Mouse (Mus musculus) midbrain, postnatal 0 days (tissue): ENCODE results near the gene Sept9. TPM values are rescaled to one million over a fixed set of nuclear protein-coding genes. Genes with fewer than 3 reads are reported as not detected.
A peak's percentile ranks its signal among the peaks of the same experiment; 100 is the strongest.

ENCODE experiments used
- ATAC-seq: fragments of 200-750 bp; cut with Nextera tagmentation; 2 replicates; pipeline ENCODE4 v1.8.0; 2017; ENCODE audit warnings: moderate number of reproducible peaks, mild to moderate bottlenecking, moderate TSS enrichment, moderate library complexity; ENCODE audit not compliant: low FRiP score
- DNase-seq: peaks from one replicate; pipeline ENCODE4 v3.0.0-alpha.2; 2015; ENCODE audit warnings: low spot score
- H3K27ac ChIP-seq: fragments of 300-500 bp; sonication (generic); 2 replicates; pipeline ENCODE4 v1.5.1; 2014; ENCODE audit warnings: low read depth, mild to moderate bottlenecking, low read length, mixed read lengths
- H3K27me3 ChIP-seq: fragments of 300-500 bp; sonication (generic); 2 replicates; pipeline ENCODE4 v1.6.1; 2014; ENCODE audit warnings: low read length, control low read depth, mixed read lengths; ENCODE audit not compliant: insufficient read depth
- H3K36me3 ChIP-seq: fragments of 300-500 bp; sonication (generic); 2 replicates; pipeline ENCODE4 v1.6.1; 2014; ENCODE audit warnings: low read length, control low read depth, mixed read lengths; ENCODE audit not compliant: insufficient read depth
- H3K4me1 ChIP-seq: fragments of 300-500 bp; sonication (generic); 2 replicates; pipeline ENCODE4 v1.6.1; 2014; ENCODE audit warnings: mild to moderate bottlenecking, control low read depth, antibody characterized with exemption, low read length, mixed read lengths; ENCODE audit not compliant: insufficient read depth
- H3K4me2 ChIP-seq: fragments of 300-500 bp; sonication (generic); 2 replicates; pipeline ENCODE4 v1.6.1; 2014; ENCODE audit warnings: low read depth, mild to moderate bottlenecking, low read length, mixed read lengths; ENCODE audit not compliant: poor library complexity, severe bottlenecking
- H3K4me3 ChIP-seq: fragments of 300-500 bp; sonication (generic); 2 replicates; pipeline ENCODE4 v1.5.1; 2014; ENCODE audit warnings: low read depth, mild to moderate bottlenecking, low read length, moderate library complexity
- H3K9ac ChIP-seq: fragments of 300-500 bp; sonication (generic); replicated peaks from 2 replicates; pipeline ENCODE4 v1.6.1; 2014; ENCODE audit warnings: mild to moderate bottlenecking, low read length, moderate library complexity, mixed read lengths; ENCODE audit not compliant: poor library complexity, severe bottlenecking
- H3K9me3 ChIP-seq: fragments of 300-500 bp; sonication (generic); 2 replicates; pipeline ENCODE4 v1.6.1; 2016; ENCODE audit warnings: low read length, control low read depth
- CTCF ChIP-seq: IDR thresholded peaks from 2 replicates; pipeline ENCODE4 v1.5.1; 2016; ENCODE audit warnings: antibody characterized with exemption, mild to moderate bottlenecking
- WGBS: fragments of 180-500 bp; shearing (Covaris S2); extraction: QIAGEN DNeasy Blood & Tissue Kit; methylation state at CpG from one replicate; pipeline ENCODE4 v1.1.7; 2014; 5-methylcytosine and 5-hydroxymethylcytosine counted together
- polyA plus RNA-seq: library from polyadenylated mRNA; unstranded; fragments of >200 nt; fragmentation: Nextera tagmentation; extraction: Ambion mirVana; gene quantifications from 2 replicates; pipeline ENCODE4 v1.2.1, GENCODE M21; 2015
- total RNA-seq: library from RNA; depleted of rRNA; stranded (reverse); fragments of >200 nt; gene quantifications from 2 replicates; pipeline ENCODE4 v1.2.3, GENCODE M21; 2014

The Sept9 gene
- total and polyA plus RNA-seq, 2 experiments from 2014 or later = 95.3 to 105 TPM

- Histone ChIP-seq H3K4me2 (no peak overlapping the region), H3K9me3 (no peaks in the 10 kb centered on the region), H3K4me3 (no peak overlapping the region), H3K9ac (no peak overlapping the region), H3K4me1 (no peaks in the 10 kb centered on the region), H3K36me3 (no peaks in the 10 kb centered on the region), H3K27me3 (no peaks in the 10 kb centered on the region), H3K27ac (peak overlapping the region; percentile 18; the same call in 1 of the 2 replicates)
- no peak for DNase-seq
- no peak for TF ChIP-seq CTCF
- 92% methylated on average over 3 of the region's 3 CpGs for WGBS
- no peak for ATAC-seq
Observed at GRCm38 (mm10) chr11:117297190-117297829, 97.8 kb downstream of the Sept9 start.

- H3K4me1 ChIP-seq = no peaks in the 10 kb centered on the region
- H3K9me3 ChIP-seq = no peaks in the 10 kb centered on the region
- WGBS = 97% methylated on average over 6 of the region's 6 CpGs
- ATAC-seq (no peak), DNase-seq (no peak)
- H3K27ac ChIP-seq = no peak overlapping the region
- no peaks in the 10 kb centered on the region for H3K27me3 ChIP-seq
- TF ChIP-seq CTCF = no peak
- no peak overlapping the region for H3K4me3 ChIP-seq
- no peak overlapping the region for H3K9ac ChIP-seq
- no peaks in the 10 kb centered on the region for H3K36me3 ChIP-seq
- no peak overlapping the region for H3K4me2 ChIP-seq
Observed at GRCm38 (mm10) chr11:117299741-117300140, 100.3 kb downstream of the Sept9 start.

GRCm38 (mm10) chr11:117300809-117301208, 101.3 kb downstream of the Sept9 start:
- H3K27ac ChIP-seq = no peak overlapping the region
- TF ChIP-seq CTCF = peak; percentile 49
- DNase-seq (no peak), ATAC-seq (no peak)
- no peak overlapping the region for H3K4me3 ChIP-seq
- H3K4me1 ChIP-seq = no peaks in the 10 kb centered on the region
- no peaks in the 10 kb centered on the region for H3K36me3 ChIP-seq
- no peak overlapping the region for H3K4me2 ChIP-seq
- 90% methylated on average over 4 of the region's 4 CpGs for whole genome bisulfite sequencing
- H3K27me3 ChIP-seq = no peaks in the 10 kb centered on the region
- H3K9me3 ChIP-seq = no peaks in the 10 kb centered on the region
- H3K9ac ChIP-seq = no peak overlapping the region

- Histone ChIP-seq H3K36me3 (no peaks in the 10 kb centered on the region), H3K4me3 (no peak overlapping the region), H3K4me1 (no peaks in the 10 kb centered on the region), H3K9ac (no peak overlapping the region), H3K9me3 (no peaks in the 10 kb centered on the region), H3K4me2 (no peak overlapping the region), H3K27me3 (no peaks in the 10 kb centered on the region), H3K27ac (no peak overlapping the region)
- TF ChIP-seq CTCF = no peak
- ATAC-seq = no peak
- 73% methylated on average over 6 of the region's 6 CpGs for WGBS
- no peak for DNase-seq
Observed at GRCm38 (mm10) chr11:117301716-117302115, 102.3 kb downstream of the Sept9 start.

DNA sequence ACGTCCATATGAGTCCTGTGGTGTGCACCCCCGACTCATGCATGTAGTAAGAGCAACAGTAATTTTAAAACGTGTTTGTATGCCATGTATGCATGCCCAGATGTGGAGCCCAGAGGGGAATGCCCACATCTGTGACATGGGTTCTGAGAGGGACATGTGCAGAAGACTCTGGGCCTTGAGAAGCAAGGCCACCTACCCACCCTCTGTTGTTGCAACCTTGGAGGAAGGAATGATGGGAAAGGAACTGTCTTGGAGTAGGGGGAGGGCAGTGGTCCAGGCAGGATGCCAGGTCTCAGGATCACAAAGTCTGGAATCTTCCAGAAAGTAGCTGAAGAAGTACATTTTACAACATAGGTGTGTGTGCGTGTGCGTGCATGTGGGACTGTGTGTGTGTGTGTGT, 102.9 kb downstream of the Sept9 start:
- H3K4me2 ChIP-seq = no peak overlapping the region
- H3K9me3 ChIP-seq = no peaks in the 10 kb centered on the region
- TF ChIP-seq CTCF = no peak
- H3K27me3 ChIP-seq = no peaks in the 10 kb centered on the region
- H3K9ac ChIP-seq = no peak overlapping the region
- no peak overlapping the region for H3K4me3 ChIP-seq
- DNase-seq (no peak), ATAC-seq (no peak)
- WGBS = 97% methylated on average over 5 of the region's 5 CpGs
- H3K36me3 ChIP-seq = no peaks in the 10 kb centered on the region
- H3K27ac ChIP-seq = no peak overlapping the region
- no peaks in the 10 kb centered on the region for H3K4me1 ChIP-seq

DNA sequence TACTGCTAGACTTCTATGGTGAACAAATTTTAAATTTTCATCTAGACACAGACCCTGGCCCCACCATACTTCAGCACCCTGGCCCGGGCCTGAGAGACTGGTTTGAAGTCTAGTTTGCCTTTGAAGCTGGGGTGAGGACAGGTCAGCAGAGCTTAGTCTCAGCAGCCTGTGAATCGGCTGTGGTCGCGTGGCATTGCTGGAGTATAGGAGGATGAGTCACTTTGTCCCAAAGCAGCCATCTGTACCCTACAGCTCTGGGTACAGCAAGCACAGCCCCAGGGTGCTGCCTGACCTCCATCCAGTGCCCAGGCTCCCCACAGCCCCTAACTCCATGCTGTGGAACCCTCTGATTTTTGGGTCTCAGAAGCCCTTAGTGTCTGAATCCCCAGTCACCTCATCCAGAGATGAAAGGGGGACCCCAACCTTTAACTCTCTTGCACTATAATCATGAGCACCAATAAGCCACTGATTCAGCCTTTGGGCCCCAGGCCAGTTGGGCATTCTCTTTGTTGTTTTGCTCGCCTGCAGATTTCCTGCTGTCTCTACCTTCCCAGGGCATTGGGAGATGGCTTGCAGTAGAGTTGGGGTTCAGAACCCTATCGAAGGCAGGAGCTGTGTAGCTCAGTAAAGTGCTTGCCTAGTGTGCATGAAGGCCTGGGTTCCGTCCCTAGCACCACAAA, 106.2 kb downstream of the Sept9 start:
- Histone ChIP-seq H3K9ac (no peak overlapping the region), H3K27ac (no peak overlapping the region), H3K4me2 (no peak overlapping the region), H3K36me3 (no peaks in the 10 kb centered on the region), H3K27me3 (no peaks in the 10 kb centered on the region), H3K4me1 (no peaks in the 10 kb centered on the region), H3K9me3 (no peaks in the 10 kb centered on the region), H3K4me3 (no peak overlapping the region)
- TF ChIP-seq CTCF = no peak
- WGBS = 80% methylated on average over 7 of the region's 7 CpGs
- DNase-seq (no peak), ATAC-seq (no peak)
